Mouse (Mus musculus): ENCODE results near the gene Tff1. TPM values are rescaled to one million over a fixed set of nuclear protein-coding genes. Genes with fewer than 3 reads are reported as not detected.

The Tff1 gene
- total and polyA plus RNA-seq, 2 experiments from 2014 or later: not detected

DNA sequence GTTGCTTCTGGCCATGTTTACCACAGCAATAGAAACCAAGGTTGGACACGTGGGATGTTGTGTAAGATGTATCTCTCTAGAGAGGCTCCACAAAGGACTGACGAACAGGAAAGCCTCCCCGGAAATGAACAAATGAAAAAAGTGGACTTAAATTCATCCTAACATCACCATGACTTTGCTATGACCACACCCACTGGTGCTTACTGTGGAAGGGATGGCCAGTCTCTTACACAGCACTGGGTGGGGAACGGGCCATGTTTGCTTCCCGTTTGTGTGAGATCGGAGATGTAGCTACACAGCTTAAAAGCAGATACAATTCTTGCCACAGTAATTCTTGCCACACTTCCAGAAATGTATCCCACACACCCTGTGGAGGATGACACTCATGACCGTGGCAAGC, 31.2 kb upstream of the Tff1 start:
- no peak overlapping the region for H3K9ac ChIP-seq (replicated peaks; ENCODE audit: low read length)
- TF ChIP-seq CTCF (IDR thresholded peaks at IDR 0.05; ENCODE audit: low read depth): no peak
- DNase-seq (ENCODE audit: low spot score) (no peak), ATAC-seq (no peak)
- no peak overlapping the region for H3K27ac ChIP-seq
- H3K36me3 ChIP-seq (ENCODE audit: insufficient read depth, low read length): no peaks in the 10 kb centered on the region
- WGBS: 90% methylated on average over 7 of the region's 7 CpGs
- no peak overlapping the region for H3K4me3 ChIP-seq (ENCODE audit: low read length)
- H3K9me3 ChIP-seq (ENCODE audit: low read length): no peaks in the 10 kb centered on the region
- no peaks in the 10 kb centered on the region for H3K4me1 ChIP-seq (ENCODE audit: insufficient read depth, low read length)
- H3K27me3 ChIP-seq (ENCODE audit: insufficient read depth, low read length): no peaks in the 10 kb centered on the region
- no peak overlapping the region for H3K4me2 ChIP-seq (ENCODE audit: low read depth, low read length)

DNA sequence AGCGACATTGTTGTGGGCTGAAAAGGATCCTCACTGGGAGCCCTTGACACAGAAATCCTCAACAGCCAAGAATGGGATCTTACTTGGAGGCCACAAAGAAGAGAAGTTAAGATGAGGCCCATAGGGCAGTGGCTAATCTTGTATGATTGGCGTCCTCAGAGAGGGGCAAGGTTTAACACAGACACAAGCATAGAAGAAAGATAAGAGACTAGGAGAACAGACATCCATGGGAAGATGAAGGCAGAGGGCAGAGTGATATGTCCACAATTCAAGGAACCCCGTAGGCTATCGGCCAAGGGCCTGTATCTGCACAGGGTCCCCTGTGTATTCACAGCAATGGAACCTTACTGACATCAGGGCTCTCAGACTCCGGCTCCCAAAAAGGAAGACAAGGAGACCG, 30.1 kb upstream of the Tff1 start:
- no peak overlapping the region for H3K9ac ChIP-seq (replicated peaks; ENCODE audit: low read length)
- no peak overlapping the region for H3K4me2 ChIP-seq (ENCODE audit: low read depth, low read length)
- ATAC-seq (no peak), DNase-seq (ENCODE audit: low spot score) (no peak)
- no peaks in the 10 kb centered on the region for H3K9me3 ChIP-seq (ENCODE audit: low read length)
- no peak for TF ChIP-seq CTCF (IDR thresholded peaks at IDR 0.05; ENCODE audit: low read depth)
- no peaks in the 10 kb centered on the region for H3K27me3 ChIP-seq (ENCODE audit: insufficient read depth, low read length)
- no peak overlapping the region for H3K4me3 ChIP-seq (ENCODE audit: low read length)
- H3K4me1 ChIP-seq (ENCODE audit: insufficient read depth, low read length): no peaks in the 10 kb centered on the region
- no peaks in the 10 kb centered on the region for H3K36me3 ChIP-seq (ENCODE audit: insufficient read depth, low read length)
- WGBS: 79% methylated on average over 6 of the region's 6 CpGs
- H3K27ac ChIP-seq: no peak overlapping the region

- no peaks in the 10 kb centered on the region for H3K9me3 ChIP-seq (ENCODE audit: low read length)
- H3K4me2 ChIP-seq (ENCODE audit: low read depth, low read length): no peak overlapping the region
- H3K27ac ChIP-seq: no peak overlapping the region
- no peaks in the 10 kb centered on the region for H3K4me1 ChIP-seq (ENCODE audit: insufficient read depth, low read length)
- ATAC-seq: peak; percentile 38; the same call in 1 of the 2 replicates
- WGBS: 73% methylated on average over 9 of the region's 9 CpGs
- H3K4me3 ChIP-seq (ENCODE audit: low read length): no peak overlapping the region
- H3K9ac ChIP-seq (replicated peaks; ENCODE audit: low read length): no peak overlapping the region
- TF ChIP-seq CTCF (IDR thresholded peaks at IDR 0.05; ENCODE audit: low read depth): no peak
- H3K27me3 ChIP-seq (ENCODE audit: insufficient read depth, low read length): no peaks in the 10 kb centered on the region
- no peak for DNase-seq (ENCODE audit: low spot score)
- no peaks in the 10 kb centered on the region for H3K36me3 ChIP-seq (ENCODE audit: insufficient read depth, low read length)
Measured at GRCm38 (mm10) chr17:31193360-31193759, 28.3 kb upstream of the Tff1 start.

- Histone ChIP-seq H3K9ac (replicated peaks; ENCODE audit: low read length) (no peak overlapping the region), H3K4me1 (ENCODE audit: insufficient read depth, low read length) (no peaks in the 10 kb centered on the region), H3K4me3 (ENCODE audit: low read length) (no peak overlapping the region), H3K4me2 (ENCODE audit: low read depth, low read length) (no peak overlapping the region), H3K36me3 (ENCODE audit: insufficient read depth, low read length) (no peaks in the 10 kb centered on the region), H3K27me3 (ENCODE audit: insufficient read depth, low read length) (no peaks in the 10 kb centered on the region), H3K27ac (no peak overlapping the region), H3K9me3 (ENCODE audit: low read length) (no peaks in the 10 kb centered on the region)
- no peak for TF ChIP-seq CTCF (IDR thresholded peaks at IDR 0.05; ENCODE audit: low read depth)
- 73% methylated on average over 2 of the region's 2 CpGs for WGBS
- DNase-seq (ENCODE audit: low spot score): no peak
- ATAC-seq: no peak
Measured at GRCm38 (mm10) chr17:31192663-31193062, 27.6 kb upstream of the Tff1 start.

DNA sequence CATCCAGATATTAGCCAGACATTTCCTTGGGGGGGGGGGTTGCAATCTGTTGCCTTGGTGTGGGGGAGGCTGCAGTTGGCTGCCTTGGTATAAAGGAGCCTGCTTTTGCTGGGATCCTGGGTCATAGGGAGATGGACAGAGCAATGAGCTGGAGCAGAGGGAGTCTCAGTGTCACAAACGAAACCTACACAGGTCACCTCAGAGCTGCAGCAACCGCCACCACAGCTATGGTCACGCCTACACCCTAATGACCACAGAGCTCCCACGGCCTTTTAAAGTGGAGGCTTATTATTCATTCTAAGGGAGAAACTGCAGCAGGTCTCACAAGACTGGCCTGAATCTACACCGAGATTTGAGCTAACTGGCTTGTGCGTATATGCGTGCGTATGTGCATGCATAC, 26.7 kb upstream of the Tff1 start:
- Histone ChIP-seq H3K4me1 (ENCODE audit: insufficient read depth, low read length) (no peaks in the 10 kb centered on the region), H3K27ac (no peak overlapping the region), H3K36me3 (ENCODE audit: insufficient read depth, low read length) (no peaks in the 10 kb centered on the region), H3K4me3 (ENCODE audit: low read length) (no peak overlapping the region), H3K4me2 (ENCODE audit: low read depth, low read length) (no peak overlapping the region), H3K27me3 (ENCODE audit: insufficient read depth, low read length) (no peaks in the 10 kb centered on the region), H3K9me3 (ENCODE audit: low read length) (no peaks in the 10 kb centered on the region), H3K9ac (replicated peaks; ENCODE audit: low read length) (no peak overlapping the region)
- WGBS: 73% methylated on average over 8 of the region's 8 CpGs
- DNase-seq (ENCODE audit: low spot score) (no peak), ATAC-seq (no peak)
- TF ChIP-seq CTCF (IDR thresholded peaks at IDR 0.05; ENCODE audit: low read depth): no peak

- H3K4me1 ChIP-seq (ENCODE audit: insufficient read depth, low read length): no peaks in the 10 kb centered on the region
- DNase-seq (ENCODE audit: low spot score) (peak; percentile 86), ATAC-seq (no peak)
- no peaks in the 10 kb centered on the region for H3K9me3 ChIP-seq (ENCODE audit: low read length)
- no peaks in the 10 kb centered on the region for H3K36me3 ChIP-seq (ENCODE audit: insufficient read depth, low read length)
- peak; percentile 93 for TF ChIP-seq CTCF (IDR thresholded peaks at IDR 0.05; ENCODE audit: low read depth)
- no peaks in the 10 kb centered on the region for H3K27me3 ChIP-seq (ENCODE audit: insufficient read depth, low read length)
- H3K27ac ChIP-seq: no peak overlapping the region
- WGBS: 22% methylated on average over 4 of the region's 4 CpGs
- no peak overlapping the region for H3K4me2 ChIP-seq (ENCODE audit: low read depth, low read length)
- H3K9ac ChIP-seq (replicated peaks; ENCODE audit: low read length): no peak overlapping the region
- no peak overlapping the region for H3K4me3 ChIP-seq (ENCODE audit: low read length)
Measured at GRCm38 (mm10) chr17:31187370-31187769, 22.3 kb upstream of the Tff1 start.

- 84% methylated on average over 12 of the region's 12 CpGs for WGBS
- DNase-seq (ENCODE audit: low spot score) (no peak), ATAC-seq (no peak)
- H3K27ac ChIP-seq: no peak overlapping the region
- no peak for TF ChIP-seq CTCF (IDR thresholded peaks at IDR 0.05; ENCODE audit: low read depth)
- H3K9ac ChIP-seq (replicated peaks; ENCODE audit: low read length): no peak overlapping the region
- H3K4me3 ChIP-seq (ENCODE audit: low read length): no peak overlapping the region
- H3K4me2 ChIP-seq (ENCODE audit: low read depth, low read length): no peak overlapping the region
- no peaks in the 10 kb centered on the region for H3K9me3 ChIP-seq (ENCODE audit: low read length)
- H3K4me1 ChIP-seq (ENCODE audit: insufficient read depth, low read length): no peaks in the 10 kb centered on the region
- H3K36me3 ChIP-seq (ENCODE audit: insufficient read depth, low read length): no peaks in the 10 kb centered on the region
- no peaks in the 10 kb centered on the region for H3K27me3 ChIP-seq (ENCODE audit: insufficient read depth, low read length)
Measured at GRCm38 (mm10) chr17:31184269-31184990, 19.4 kb upstream of the Tff1 start.

Data from hindbrain, postnatal 0 days (tissue).